Mouse (Mus musculus): ENCODE measurements around the gene Cad.

DNA sequence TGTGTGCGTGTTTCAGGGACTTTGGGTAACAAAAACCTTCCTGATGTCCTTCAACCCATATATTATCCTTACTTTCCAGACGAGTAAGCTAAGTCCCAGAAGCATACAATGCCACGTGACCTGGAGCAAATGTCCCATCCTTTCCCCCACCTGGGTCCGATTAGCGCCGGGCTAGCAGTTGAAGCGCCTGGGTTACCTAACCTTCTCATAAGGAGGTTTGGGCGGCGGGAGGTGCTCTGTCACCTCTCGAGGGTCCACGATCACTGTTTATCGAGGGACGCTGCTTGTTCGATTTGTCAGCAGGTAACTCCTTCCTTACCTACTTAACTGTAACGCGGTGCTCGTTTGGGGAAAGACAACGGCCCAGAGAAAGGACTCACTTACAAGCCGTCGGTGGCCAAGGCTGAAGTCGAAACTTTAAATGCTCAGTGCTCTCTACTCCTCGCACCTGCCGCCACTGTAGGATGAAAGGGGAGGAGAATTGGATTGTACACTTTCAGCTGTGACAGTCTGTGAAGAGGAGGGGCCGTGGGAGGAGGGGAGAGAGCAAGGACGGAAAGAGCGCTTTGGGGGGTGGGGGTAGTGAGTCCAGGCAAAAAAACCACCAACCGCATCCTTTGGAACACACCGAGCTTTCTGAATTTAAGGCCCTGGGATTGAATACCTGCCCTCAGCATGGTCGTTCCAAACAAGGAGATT is 39.7 kb downstream of the Cad start:
- TF ChIP-seq GATA1 (IDR thresholded peaks at IDR 0.05; ENCODE audit: low read length) (no peak), TAL1 (IDR thresholded peaks at IDR 0.05; ENCODE audit: low read length) (no peak)
